Mouse (Mus musculus) heart, postnatal 10 days (tissue): ENCODE results near the gene C1qtnf4. TPM values are rescaled to one million over a fixed set of nuclear protein-coding genes. Genes with fewer than 3 reads are reported as not detected.

ENCODE experiments used
- DNase-seq, 2 experiments: peaks; one replicate each; pipeline ENCODE4 v3.0.0; 2021
- intact Hi-C: fragments of 180-260 bp; cut with DNase I; formaldehyde crosslinking; loops from one replicate; pipeline ENCODE4 v1.15.1; 2025
- total RNA-seq, 2 experiments: library from RNA; stranded (reverse); gene quantifications; 2 replicates each; pipeline ENCODE4 v1.2.3; 2021

Gene C1qtnf4
- total RNA-seq, 2 experiments from 2014 or later, result 6.2 to 6.6 TPM

DNA sequence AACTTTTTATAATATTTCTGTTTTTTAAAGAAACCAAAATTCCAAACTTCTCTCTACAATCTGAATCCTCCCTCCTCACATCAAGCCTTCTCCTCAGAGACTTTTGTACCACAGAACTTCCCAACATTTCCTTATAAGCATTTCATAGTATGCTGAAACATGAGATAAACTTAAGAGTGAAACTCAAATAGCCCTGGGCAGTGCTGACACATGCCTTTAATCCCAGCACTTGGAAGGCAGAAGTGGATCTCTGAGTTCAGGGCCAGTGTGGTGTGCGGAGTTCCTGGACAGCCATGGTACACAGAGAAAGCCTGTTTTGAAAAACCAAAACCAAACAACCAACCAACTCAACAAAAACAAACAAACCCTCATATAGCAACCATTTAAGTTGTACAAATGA is 35.5 kb downstream of the C1qtnf4 start:
- DNase-seq, result no peak
- intact Hi-C loops, result no loop called here

DNA sequence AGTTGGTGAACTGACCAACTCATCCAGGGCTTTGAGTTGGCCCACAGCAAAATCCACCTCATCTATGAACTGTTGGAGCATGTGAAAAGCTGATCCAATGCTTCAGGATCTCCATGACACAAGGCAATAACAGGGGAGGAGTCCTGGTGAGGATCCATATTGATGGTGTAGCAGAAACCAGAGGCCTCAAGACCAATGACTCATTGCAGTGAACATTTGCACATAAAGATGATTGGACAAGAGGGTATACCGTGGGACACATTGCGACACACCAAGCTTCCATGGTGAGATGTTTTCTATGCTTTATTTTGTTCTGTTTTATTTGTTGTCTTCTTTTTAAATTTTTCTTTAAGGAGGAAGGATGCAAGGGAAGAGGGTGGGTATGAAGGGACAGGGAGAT is 37.0 kb downstream of the C1qtnf4 start:
- no peak for DNase-seq
- intact Hi-C loops, result no loop called here

DNA sequence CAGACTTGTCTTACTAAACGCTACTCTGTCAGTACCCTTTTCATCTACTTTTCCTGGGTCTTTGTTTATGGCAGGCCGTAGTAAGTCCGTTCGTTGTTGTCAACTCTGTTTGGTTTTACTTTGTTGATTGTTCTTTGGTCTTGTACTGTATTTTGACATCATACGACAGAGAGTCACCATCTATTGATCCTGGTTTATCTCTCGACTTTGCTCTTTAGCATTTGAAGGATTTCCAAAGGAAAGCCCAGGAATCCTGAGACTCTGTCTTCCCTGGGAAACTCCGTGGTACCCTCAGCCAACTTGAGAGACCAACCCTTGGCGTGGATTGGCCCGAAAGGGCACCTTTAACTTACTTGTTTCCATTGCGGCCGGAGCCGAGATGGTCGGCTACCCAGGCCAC is 42.9 kb downstream of the C1qtnf4 start:
- intact Hi-C loops, result no loop called here
- no peak for DNase-seq

- intact Hi-C loops, result no loop called here
- no peak for DNase-seq
Measured at GRCm38 (mm10) chr2:90931829-90932228, 46.2 kb downstream of the C1qtnf4 start.

DNA sequence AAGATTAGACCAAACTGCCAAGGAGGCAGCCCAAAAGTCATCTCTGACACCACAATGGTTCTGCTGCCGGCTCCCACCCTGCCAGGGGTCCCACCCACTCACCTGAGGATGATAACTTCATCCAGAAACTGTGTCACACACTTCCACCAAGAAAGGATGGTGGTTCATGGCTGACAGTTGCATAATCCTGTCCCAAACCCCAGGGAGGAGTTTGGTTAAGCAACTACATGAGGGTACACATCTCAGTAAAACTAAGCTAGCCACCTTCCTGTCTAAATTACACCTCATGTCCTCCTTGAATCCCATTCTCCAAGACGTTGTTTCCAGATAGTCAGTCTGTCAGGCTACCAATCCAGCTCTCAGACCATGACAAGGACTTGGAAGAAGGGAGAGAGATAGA is 46.6 kb downstream of the C1qtnf4 start:
- intact Hi-C loops, result no loop called here
- DNase-seq, result no peak

DNA sequence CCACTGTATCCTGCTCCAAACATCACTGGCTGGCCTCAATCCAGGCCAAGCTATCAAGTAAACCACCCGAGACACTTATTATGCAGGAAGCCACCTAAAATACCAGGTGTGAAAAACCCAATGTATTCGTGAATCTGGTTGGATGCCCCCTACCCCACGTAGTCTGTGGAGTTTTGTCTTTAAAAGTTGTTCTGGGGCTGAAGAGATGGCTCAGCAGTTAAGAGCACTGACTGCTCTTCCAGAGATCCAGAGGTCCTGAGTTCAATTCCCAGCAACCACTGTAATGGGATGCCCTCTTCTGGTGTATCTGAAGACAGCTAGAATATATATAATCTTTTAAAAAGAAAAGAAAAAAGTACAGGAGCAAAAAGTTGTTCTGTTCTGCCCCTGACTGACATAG is 52.7 kb downstream of the C1qtnf4 start:
- DNase-seq, result no peak
- intact Hi-C loops, result no loop called here

GRCm38 (mm10) chr2:90939750-90940149 is 54.1 kb downstream of the C1qtnf4 start:
- DNase-seq, result peak in 1 of 2 experiments; percentile 23
- intact Hi-C loops, result loop anchor here (2.0 kb wide), 1 partner anchor 115 kb away; the partner anchor contains the start of gene Psmc3

Other genes starting within 250 kb of the C1qtnf4 start
- 10 to 100 TPM; 13.7 to 17.5 TPM for gene Nup160, start 208.6 kb upstream of the C1qtnf4 start, total RNA-seq
- 10 to 100 TPM; 30.1 to 31.4 TPM for gene Fnbp4, start 140.5 kb upstream of the C1qtnf4 start, total RNA-seq
- gene Agbl2, start 103.1 kb upstream of the C1qtnf4 start, total RNA-seq, result 1 to 10 TPM; 1.2 to 1.6 TPM
- gene Mtch2, start 38.7 kb upstream of the C1qtnf4 start, total RNA-seq, result 100 to 1,000 TPM; 205 TPM
- 10 to 100 TPM; 21.7 to 26.1 TPM for gene Kbtbd4, start 18.9 kb downstream of the C1qtnf4 start, total RNA-seq
- gene Ndufs3, start 19.0 kb downstream of the C1qtnf4 start, total RNA-seq, result 100 to 1,000 TPM; 693 to 709 TPM
- gene Celf1, start 54.5 kb downstream of the C1qtnf4 start, total RNA-seq, result 100 to 1,000 TPM; 111 to 119 TPM
- gene Rapsn, start 149.8 kb downstream of the C1qtnf4 start, total RNA-seq, result 10 to 100 TPM; 15.4 to 19.8 TPM
- 100 to 1,000 TPM; 221 to 245 TPM for gene Psmc3, start 168.1 kb downstream of the C1qtnf4 start, total RNA-seq
- gene Slc39a13, start 184.6 kb downstream of the C1qtnf4 start, total RNA-seq, result 10 to 100 TPM; 27.7 to 31.9 TPM
- 1 to 10 TPM; 2.3 to 3.0 TPM for gene Spi1, start 196.5 kb downstream of the C1qtnf4 start, total RNA-seq
- 1,000 to 10,000 TPM; 1,924 to 2,166 TPM for gene Mybpc3, start 232.3 kb downstream of the C1qtnf4 start, total RNA-seq